Comparison of ENCODE assay signal across 21 mouse cellular contexts in the genomic region with DNA sequence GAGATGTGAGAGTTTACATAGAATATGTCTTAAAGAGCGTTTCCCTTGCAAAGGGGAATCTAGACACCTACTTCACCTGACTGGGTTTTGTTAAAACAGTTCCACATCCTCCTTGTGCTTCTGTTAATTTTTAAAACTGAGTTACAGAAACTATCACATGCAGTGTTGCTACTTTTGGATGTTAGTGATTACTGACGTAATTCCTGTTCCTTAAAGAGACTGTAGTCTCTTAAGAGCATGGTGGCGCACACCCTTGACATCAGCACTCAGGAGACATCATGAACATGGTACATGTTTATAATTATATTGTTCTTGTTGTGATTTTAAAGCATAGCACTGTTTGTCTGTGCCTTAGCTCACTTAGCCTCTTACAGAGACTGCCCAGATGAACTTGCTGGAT.
A peak's percentile ranks its signal among the peaks of the same experiment; 100 is the strongest.
DNase-seq lines count a peak whose midpoint lies in the region.
"Had no signal": no experiment of that assay in that cellular context is flagged by ENCODE, and none has a peak within 500 bp of the region (broad histone marks: within the 10 kb centered on the region; RNA-seq: fewer than 3 reads in every experiment).

No protein-coding gene starts in this region.

- H3K4me3 ChIP-seq in macrophage (ENCODE audit: inconsistent target), result no peak overlapping the region
- H3K4me3 ChIP-seq: embryonic facial prominence, embryonic 10.5 days; embryonic facial prominence, embryonic 12.5 days; forebrain, embryonic 13.5 days; forebrain, embryonic 15.5 days had no signal

- H3K36me3 ChIP-seq in macrophage (ENCODE audit: inconsistent target), result peaks cover 34% of the 10 kb centered on the region
- H3K36me3 ChIP-seq in splenic B cell, adult 2 months (ENCODE audit: control insufficient read depth, insufficient read depth, low read length, poor library complexity, severe bottlenecking), result peaks cover 12% of the 10 kb centered on the region

- H3K27ac ChIP-seq in macrophage, result peak overlapping the region; percentile 75
- H3K27ac ChIP-seq: embryonic facial prominence, embryonic 10.5 days; embryonic facial prominence, embryonic 12.5 days; forebrain, embryonic 13.5 days; forebrain, embryonic 15.5 days had no signal

- peaks cover 12% of the 10 kb centered on the region; the same call in 1 of the 2 replicates for H3K79me2 ChIP-seq in macrophage (ENCODE audit: inconsistent target)

- no peaks in the 10 kb centered on the region for H3K27me3 ChIP-seq in splenic B cell, adult 2 months (ENCODE audit: control insufficient read depth, insufficient read depth, low read length, poor library complexity, severe bottlenecking)
- H3K27me3 ChIP-seq: embryonic facial prominence, embryonic 12.5 days; forebrain, embryonic 13.5 days; forebrain, embryonic 15.5 days had no signal

- 81% methylated on average over 3 of the region's 3 CpGs for WGBS in macrophage (ENCODE audit: missing documents)

- peak; percentile 13 to 28 for DNase-seq in spleen, postnatal 36 days (ENCODE audit: low spot score in 2 of 2)
- no peak for DNase-seq in spleen, postnatal 10 days (ENCODE audit: low spot score in 2 of 2)
- peak; percentile 31 to 56 for DNase-seq in B cell, adult 2 months
- DNase-seq in splenic B cell, adult 2 months (ENCODE audit: low read depth, low spot score), result peak; percentile 81
- DNase-seq in kidney, postnatal 36 days, result no peak
- DNase-seq in urinary bladder, postnatal 25 days (ENCODE audit: low spot score), result no peak
- DNase-seq in urinary bladder, adult 18-20 months (ENCODE audit: low spot score in 2 of 2), result no peak
- DNase-seq: adrenal gland, adult 2 months; adrenal gland, postnatal 10 days; adrenal gland, postnatal 25 days; cerebellum, adult 11-12 months; cerebellum, adult 2 months; cerebellum, adult 9-10 months; cerebellum, postnatal 10 days; cerebellum, postnatal 25 days; forebrain, postnatal 0 days had no signal

Comparison
In these comparisons a context has a peak if more than half of its experiments do, and no peak if none do; other contexts are left out.
1. DNase-seq: peak in spleen, postnatal 36 days (2 of 2), B cell, adult 2 months (2 of 2) and splenic B cell, adult 2 months (single experiment); none in spleen, postnatal 10 days (0 of 2), kidney, postnatal 36 days (0 of 2), urinary bladder, postnatal 25 days (single experiment) and urinary bladder, adult 18-20 months (0 of 2).